16 mouse cellular contexts compared by ENCODE assay signal in genomic region chr4:46564247-46564646, GRCm38 (mm10). TPM values are rescaled to one million over a fixed set of nuclear protein-coding genes. Genes with fewer than 3 reads are reported as not detected.
DNase-seq lines count a peak whose midpoint lies in the region; ATAC-seq and TF ChIP-seq lines count a peak whose summit lies in the region.
"Had no signal": no experiment of that assay in that cellular context is flagged by ENCODE, and none has a peak within 500 bp of the region (broad histone marks: within the 10 kb centered on the region; RNA-seq: fewer than 3 reads in every experiment).

No protein-coding gene starts in this region.

- TF ChIP-seq CTCF in spleen, adult 2 months (IDR thresholded peaks at IDR 0.05; ENCODE audit: extremely low read depth, insufficient read depth, insufficient read length, insufficient replicate concordance) = no peak
- no peak for TF ChIP-seq CTCF in stomach, postnatal 0 days (IDR thresholded peaks at IDR 0.05; ENCODE audit: low read depth)

- no peaks in the 10 kb centered on the region for H3K27me3 ChIP-seq in spleen, adult 2 months (ENCODE audit: control insufficient read depth, insufficient read depth, low read length)
- no peaks in the 10 kb centered on the region for H3K27me3 ChIP-seq in liver, embryonic 12.5 days (replicated peaks)
- no peaks in the 10 kb centered on the region for H3K27me3 ChIP-seq in stomach, postnatal 0 days (ENCODE audit: control insufficient read depth, insufficient read depth, low read length)
- no peaks in the 10 kb centered on the region for H3K27me3 ChIP-seq in hindbrain, embryonic 12.5 days
- H3K27me3 ChIP-seq: forebrain, embryonic 13.5 days; limb, embryonic 13.5 days; lung, embryonic 15.5 days; midbrain, embryonic 15.5 days had no signal

- TF ChIP-seq POLR2A in spleen, adult 2 months (IDR thresholded peaks at IDR 0.05; ENCODE audit: low read depth, low read length) = no peak

- no peak overlapping the region for H3K9ac ChIP-seq in liver, embryonic 12.5 days
- H3K9ac ChIP-seq in stomach, postnatal 0 days (ENCODE audit: low read length) = no peak overlapping the region
- no peak overlapping the region for H3K9ac ChIP-seq in hindbrain, embryonic 12.5 days
- H3K9ac ChIP-seq: forebrain, embryonic 13.5 days; limb, embryonic 13.5 days; lung, embryonic 15.5 days; midbrain, embryonic 15.5 days had no signal

- H3K4me2 ChIP-seq in liver, embryonic 12.5 days = peak overlapping the region; percentile 36
- no peak overlapping the region for H3K4me2 ChIP-seq in stomach, postnatal 0 days (replicated peaks; ENCODE audit: low read depth)
- no peak overlapping the region for H3K4me2 ChIP-seq in hindbrain, embryonic 12.5 days (replicated peaks)
- H3K4me2 ChIP-seq: forebrain, embryonic 13.5 days; limb, embryonic 13.5 days; lung, embryonic 15.5 days; midbrain, embryonic 15.5 days had no signal

- 0 out of 2 replicates have a peak overlapping the region, but pooled peaks have one; percentile 9 for H3K27ac ChIP-seq in spleen, adult 2 months (ENCODE audit: insufficient read depth, low read length)
- no peak overlapping the region for H3K27ac ChIP-seq in liver, embryonic 12.5 days
- peak overlapping the region; percentile 45; the same call in 1 of the 2 replicates for H3K27ac ChIP-seq in stomach, postnatal 0 days (replicated peaks)
- H3K27ac ChIP-seq in hindbrain, embryonic 12.5 days = no peak overlapping the region
- H3K27ac ChIP-seq: forebrain, embryonic 13.5 days; hindbrain, embryonic 10.5 days; limb, embryonic 13.5 days; lung, embryonic 15.5 days; midbrain, embryonic 15.5 days had no signal

- WGBS in spleen, adult 2 months = 46% methylated on average over 4 of the region's 4 CpGs
- 42% methylated on average over 4 of the region's 4 CpGs for WGBS in liver, embryonic 12.5 days (ENCODE audit: insufficient replicate concordance)
- WGBS in stomach, postnatal 0 days = 68% methylated on average over 4 of the region's 4 CpGs
- 90% methylated on average over 4 of the region's 4 CpGs for WGBS in hindbrain, embryonic 12.5 days

- H3K9me3 ChIP-seq in liver, embryonic 12.5 days (replicated peaks) = no peaks in the 10 kb centered on the region
- no peaks in the 10 kb centered on the region for H3K9me3 ChIP-seq in stomach, postnatal 0 days (ENCODE audit: control insufficient read depth, low read length)
- H3K9me3 ChIP-seq in hindbrain, embryonic 12.5 days (replicated peaks) = no peaks in the 10 kb centered on the region
- H3K9me3 ChIP-seq: forebrain, embryonic 13.5 days; hindbrain, embryonic 10.5 days; limb, embryonic 13.5 days; lung, embryonic 15.5 days; midbrain, embryonic 15.5 days had no signal

- DNase-seq in spleen, adult 2 months (ENCODE audit: low read depth in 1 of 2, low spot score in 2 of 2) = no peak
- no peak for DNase-seq in spleen, postnatal 14 days (ENCODE audit: low spot score in 2 of 2)
- no peak for DNase-seq in stomach, postnatal 0 days (ENCODE audit: low spot score)
- DNase-seq in gastrocnemius, adult 8-10 months (ENCODE audit: low spot score in 2 of 2) = no peak
- no peak for DNase-seq in urinary bladder, postnatal 14 days (ENCODE audit: low spot score)
- DNase-seq: cerebellum, adult 9-10 months; retina, postnatal 1 day had no signal

- no peak overlapping the region for H3K4me3 ChIP-seq in spleen, adult 2 months (ENCODE audit: extremely low read depth, insufficient read depth, insufficient read length)
- H3K4me3 ChIP-seq in liver, embryonic 12.5 days = no peak overlapping the region
- no peak overlapping the region for H3K4me3 ChIP-seq in stomach, postnatal 0 days (ENCODE audit: low read depth, low read length)
- no peak overlapping the region for H3K4me3 ChIP-seq in hindbrain, embryonic 12.5 days
- H3K4me3 ChIP-seq: erythroblast, embryonic 14.5 days; forebrain, embryonic 13.5 days; hindbrain, embryonic 10.5 days; limb, embryonic 13.5 days; lung, embryonic 15.5 days; midbrain, embryonic 15.5 days had no signal

- H3K36me3 ChIP-seq in spleen, adult 2 months (ENCODE audit: control insufficient read depth, insufficient read depth, low read length) = peaks cover 7% of the 10 kb centered on the region
- H3K36me3 ChIP-seq in liver, embryonic 12.5 days = no peaks in the 10 kb centered on the region
- no peaks in the 10 kb centered on the region for H3K36me3 ChIP-seq in stomach, postnatal 0 days (ENCODE audit: control insufficient read depth, insufficient read depth, low read length)
- no peaks in the 10 kb centered on the region for H3K36me3 ChIP-seq in hindbrain, embryonic 12.5 days
- H3K36me3 ChIP-seq: hindbrain, embryonic 10.5 days; limb, embryonic 13.5 days; lung, embryonic 15.5 days; midbrain, embryonic 15.5 days had no signal

- ATAC-seq in liver, embryonic 12.5 days = no peak
- ATAC-seq in megakaryocyte, adult 5-6 weeks (ENCODE audit: poor library complexity, severe bottlenecking) = peak; percentile 9
- no peak for ATAC-seq in stomach, postnatal 0 days (ENCODE audit: low FRiP score, low TSS enrichment)
- no peak for ATAC-seq in hindbrain, embryonic 12.5 days (ENCODE audit: low FRiP score)
- ATAC-seq: forebrain, embryonic 13.5 days; midbrain, embryonic 15.5 days had no signal

- TF ChIP-seq EP300 in stomach, postnatal 0 days (optimal IDR thresholded peaks at IDR 0.05) = no peak

- H3K4me1 ChIP-seq in spleen, adult 2 months (ENCODE audit: control insufficient read depth, insufficient read depth, insufficient read length) = peaks cover 34% of the 10 kb centered on the region; the same call in 1 of the 2 replicates
- H3K4me1 ChIP-seq in liver, embryonic 12.5 days = peaks cover 22% of the 10 kb centered on the region
- no peaks in the 10 kb centered on the region for H3K4me1 ChIP-seq in stomach, postnatal 0 days (replicated peaks; ENCODE audit: control insufficient read depth, insufficient read depth)
- H3K4me1 ChIP-seq in hindbrain, embryonic 12.5 days = no peaks in the 10 kb centered on the region
- H3K4me1 ChIP-seq: hindbrain, embryonic 10.5 days; limb, embryonic 13.5 days; lung, embryonic 15.5 days; midbrain, embryonic 15.5 days had no signal

RNA-seq across cellular contexts. Expression of gene Trim14, which starts 28.3 kb away (rescaled TPM):
- polyA plus RNA-seq in spleen, adult 2 months (2012; rRNA removed) = 26.9 and 45.0 TPM in 2 replicates
- polyA plus RNA-seq in liver, embryonic 12.5 days (2016; fragmentation: Nextera tagmentation; extraction: Ambion mirVana) = 8.5 and 8.9 TPM in 2 replicates
- total RNA-seq in megakaryocyte, adult 5-6 weeks (2015) = 9.7 and 13.3 TPM in 2 replicates
- total RNA-seq in megakaryocyte, adult 5-6 weeks (2017) = 26.8 and 42.5 TPM in 2 replicates
- polyA plus RNA-seq in stomach, postnatal 0 days (2015; fragmentation: Nextera tagmentation; extraction: Ambion mirVana) = 4.0 and 4.5 TPM in 2 replicates
- under 1 TPM in 3 of 4 experiments, not detected in 1; 0.58 to 0.77 (median 0.62) TPM for total RNA-seq in gastrocnemius, adult 8-10 months (2022)
- 0.95 and 1.7 TPM in 2 replicates for polyA plus RNA-seq in hindbrain, embryonic 12.5 days (2016; fragmentation: Nextera tagmentation; extraction: Ambion mirVana)

RNA-seq across cellular contexts. Expression of gene Coro2a, which starts 37.8 kb away (rescaled TPM):
- 36.0 and 51.3 TPM in 2 replicates for polyA plus RNA-seq in spleen, adult 2 months (2012; rRNA removed)
- polyA plus RNA-seq in liver, embryonic 12.5 days (2016; fragmentation: Nextera tagmentation; extraction: Ambion mirVana) = 4.9 and 5.2 TPM in 2 replicates
- total RNA-seq in megakaryocyte, adult 5-6 weeks (2015) = 54.8 and 55.6 TPM in 2 replicates
- total RNA-seq in megakaryocyte, adult 5-6 weeks (2017) = 31.4 and 31.9 TPM in 2 replicates
- polyA plus RNA-seq in stomach, postnatal 0 days (2015; fragmentation: Nextera tagmentation; extraction: Ambion mirVana) = 16.7 and 17.2 TPM in 2 replicates
- under 1 TPM in 3 of 4 experiments, not detected in 1; 0.22 to 0.61 (median 0.27) TPM for total RNA-seq in gastrocnemius, adult 8-10 months (2022)
- polyA plus RNA-seq in hindbrain, embryonic 12.5 days (2016; fragmentation: Nextera tagmentation; extraction: Ambion mirVana) = 7.0 and 7.4 TPM in 2 replicates

Comparison
In these comparisons a context has a peak if more than half of its experiments do, and no peak if none do; other contexts are left out.
1. H3K27ac ChIP-seq: peak in spleen, adult 2 months (single experiment) and stomach, postnatal 0 days (single experiment); none in liver, embryonic 12.5 days (single experiment) and hindbrain, embryonic 12.5 days (single experiment).